Mouse (Mus musculus): ENCODE results near the gene Tiam1. TPM values are rescaled to one million over a fixed set of nuclear protein-coding genes. Genes with fewer than 3 reads are reported as not detected.

The Tiam1 gene
- polyA plus RNA-seq, 1 experiment from 2014 or later = 24.1 TPM

- no peak overlapping the region for H3K4me3 ChIP-seq (replicated peaks; ENCODE audit: low read length)
- no peak overlapping the region for H3K9ac ChIP-seq (ENCODE audit: low read length)
- no peak for ATAC-seq (ENCODE audit: insufficient read depth, low FRiP score)
- no peaks in the 10 kb centered on the region for H3K4me1 ChIP-seq (ENCODE audit: control insufficient read depth, insufficient read depth, low read length)
- H3K27ac ChIP-seq (ENCODE audit: low read length) = no peak overlapping the region
- peaks cover 10% of the 10 kb centered on the region for H3K9me3 ChIP-seq (replicated peaks; ENCODE audit: control insufficient read depth, low read length)
- WGBS = 7% methylated on average over 8 of the region's 8 CpGs
- H3K36me3 ChIP-seq (ENCODE audit: control insufficient read depth, insufficient read depth, low read length) = no peaks in the 10 kb centered on the region
- H3K27me3 ChIP-seq (ENCODE audit: control insufficient read depth, insufficient read depth, low read length) = no peaks in the 10 kb centered on the region
- H3K4me2 ChIP-seq (ENCODE audit: low read depth, low read length) = no peak overlapping the region
Observed at GRCm38 (mm10) chr16:89765470-89765869, 378.1 kb downstream of the Tiam1 start.

- H3K4me1 ChIP-seq (ENCODE audit: control insufficient read depth, insufficient read depth, low read length) = no peaks in the 10 kb centered on the region
- WGBS = 61% methylated on average over 2 of the region's 2 CpGs
- H3K36me3 ChIP-seq (ENCODE audit: control insufficient read depth, insufficient read depth, low read length) = no peaks in the 10 kb centered on the region
- no peaks in the 10 kb centered on the region for H3K27me3 ChIP-seq (ENCODE audit: control insufficient read depth, insufficient read depth, low read length)
- H3K4me2 ChIP-seq (ENCODE audit: low read depth, low read length) = no peak overlapping the region
- H3K9me3 ChIP-seq (replicated peaks; ENCODE audit: control insufficient read depth, low read length) = no peaks in the 10 kb centered on the region
- ATAC-seq (ENCODE audit: insufficient read depth, low FRiP score) = no peak
- H3K27ac ChIP-seq (ENCODE audit: low read length) = no peak overlapping the region
- no peak overlapping the region for H3K4me3 ChIP-seq (replicated peaks; ENCODE audit: low read length)
- no peak overlapping the region for H3K9ac ChIP-seq (ENCODE audit: low read length)
Observed at GRCm38 (mm10) chr16:89763812-89764211, 379.8 kb downstream of the Tiam1 start.

GRCm38 (mm10) chr16:89762523-89762922, 381.0 kb downstream of the Tiam1 start:
- WGBS = 78% methylated on average over 10 of the region's 10 CpGs
- no peaks in the 10 kb centered on the region for H3K4me1 ChIP-seq (ENCODE audit: control insufficient read depth, insufficient read depth, low read length)
- H3K9ac ChIP-seq (ENCODE audit: low read length) = no peak overlapping the region
- no peak for ATAC-seq (ENCODE audit: insufficient read depth, low FRiP score)
- H3K4me2 ChIP-seq (ENCODE audit: low read depth, low read length) = no peak overlapping the region
- H3K27me3 ChIP-seq (ENCODE audit: control insufficient read depth, insufficient read depth, low read length) = no peaks in the 10 kb centered on the region
- no peaks in the 10 kb centered on the region for H3K9me3 ChIP-seq (replicated peaks; ENCODE audit: control insufficient read depth, low read length)
- H3K36me3 ChIP-seq (ENCODE audit: control insufficient read depth, insufficient read depth, low read length) = no peaks in the 10 kb centered on the region
- no peak overlapping the region for H3K27ac ChIP-seq (ENCODE audit: low read length)
- H3K4me3 ChIP-seq (replicated peaks; ENCODE audit: low read length) = no peak overlapping the region

- H3K27me3 ChIP-seq (ENCODE audit: control insufficient read depth, insufficient read depth, low read length) = no peaks in the 10 kb centered on the region
- H3K9me3 ChIP-seq (replicated peaks; ENCODE audit: control insufficient read depth, low read length) = no peaks in the 10 kb centered on the region
- H3K4me2 ChIP-seq (ENCODE audit: low read depth, low read length) = no peak overlapping the region
- no peaks in the 10 kb centered on the region for H3K4me1 ChIP-seq (ENCODE audit: control insufficient read depth, insufficient read depth, low read length)
- 47% methylated on average over 8 of the region's 8 CpGs for WGBS
- no peak for ATAC-seq (ENCODE audit: insufficient read depth, low FRiP score)
- no peak overlapping the region for H3K9ac ChIP-seq (ENCODE audit: low read length)
- H3K4me3 ChIP-seq (replicated peaks; ENCODE audit: low read length) = no peak overlapping the region
- no peaks in the 10 kb centered on the region for H3K36me3 ChIP-seq (ENCODE audit: control insufficient read depth, insufficient read depth, low read length)
- no peak overlapping the region for H3K27ac ChIP-seq (ENCODE audit: low read length)
Observed at GRCm38 (mm10) chr16:89762096-89762495, 381.5 kb downstream of the Tiam1 start.

DNA sequence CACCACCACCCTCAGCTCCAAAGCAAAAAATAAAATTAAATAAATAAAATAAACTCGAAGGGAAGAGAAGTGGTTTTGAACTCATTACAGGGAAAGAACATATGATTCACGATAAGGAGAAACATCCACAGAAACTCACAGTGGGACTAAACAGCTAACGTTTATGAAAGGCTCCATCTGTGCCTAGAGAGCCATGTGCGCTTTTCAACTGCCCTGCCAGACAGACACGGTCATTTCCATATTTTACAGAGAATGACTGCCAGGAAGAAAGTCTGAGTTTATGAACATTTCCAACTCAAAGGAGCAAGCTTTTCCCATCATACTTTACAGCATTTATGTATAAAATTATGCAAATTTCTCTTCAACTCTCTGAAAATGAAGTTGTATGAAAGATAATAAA, 386.2 kb downstream of the Tiam1 start:
- H3K9ac ChIP-seq (ENCODE audit: low read length) = no peak overlapping the region
- 48% methylated on average over 5 of the region's 5 CpGs for WGBS

DNA sequence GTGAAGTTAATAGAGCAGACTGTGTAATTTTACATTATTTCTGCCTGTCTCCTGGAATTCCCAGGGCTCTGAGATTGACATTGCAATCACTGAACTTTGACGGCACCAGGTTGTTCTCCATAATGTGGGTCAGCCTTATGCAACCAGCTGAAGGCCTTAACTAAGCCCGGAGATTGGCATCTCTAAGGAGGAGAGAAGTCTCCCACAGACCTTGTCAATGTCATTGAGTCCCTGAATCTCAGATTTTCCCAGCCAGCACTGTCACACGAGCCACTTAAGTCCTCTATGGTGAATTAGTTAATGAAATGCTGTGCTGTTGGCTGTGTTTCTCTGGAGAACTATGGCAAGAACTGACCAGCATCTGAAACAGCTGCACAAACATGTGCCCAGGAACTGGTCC, 388.9 kb downstream of the Tiam1 start:
- Histone ChIP-seq H3K9me3 (replicated peaks; ENCODE audit: control insufficient read depth, low read length) (no peaks in the 10 kb centered on the region), H3K27ac (ENCODE audit: low read length) (no peak overlapping the region), H3K4me2 (ENCODE audit: low read depth, low read length) (no peak overlapping the region), H3K27me3 (ENCODE audit: control insufficient read depth, insufficient read depth, low read length) (no peaks in the 10 kb centered on the region), H3K4me1 (ENCODE audit: control insufficient read depth, insufficient read depth, low read length) (no peaks in the 10 kb centered on the region), H3K9ac (ENCODE audit: low read length) (no peak overlapping the region), H3K4me3 (replicated peaks; ENCODE audit: low read length) (no peak overlapping the region), H3K36me3 (ENCODE audit: control insufficient read depth, insufficient read depth, low read length) (no peaks in the 10 kb centered on the region)
- ATAC-seq (ENCODE audit: insufficient read depth, low FRiP score) = no peak
- 83% methylated on average over 3 of the region's 3 CpGs for WGBS

More for the DNA sequence above, 386.2 kb downstream of the Tiam1 start:
- ATAC-seq (ENCODE audit: insufficient read depth, low FRiP score) = no peak
- no peak overlapping the region for H3K27ac ChIP-seq (ENCODE audit: low read length)
- H3K27me3 ChIP-seq (ENCODE audit: control insufficient read depth, insufficient read depth, low read length) = no peaks in the 10 kb centered on the region
- H3K4me2 ChIP-seq (ENCODE audit: low read depth, low read length) = no peak overlapping the region
- H3K36me3 ChIP-seq (ENCODE audit: control insufficient read depth, insufficient read depth, low read length) = no peaks in the 10 kb centered on the region
- H3K9me3 ChIP-seq (replicated peaks; ENCODE audit: control insufficient read depth, low read length) = no peaks in the 10 kb centered on the region
- no peaks in the 10 kb centered on the region for H3K4me1 ChIP-seq (ENCODE audit: control insufficient read depth, insufficient read depth, low read length)
- H3K4me3 ChIP-seq (replicated peaks; ENCODE audit: low read length) = no peak overlapping the region

GRCm38 (mm10) chr16:89747864-89748263, 395.7 kb downstream of the Tiam1 start:
- H3K9me3 ChIP-seq (replicated peaks; ENCODE audit: control insufficient read depth, low read length) = no peaks in the 10 kb centered on the region
- no peaks in the 10 kb centered on the region for H3K36me3 ChIP-seq (ENCODE audit: control insufficient read depth, insufficient read depth, low read length)
- no peak overlapping the region for H3K4me3 ChIP-seq (replicated peaks; ENCODE audit: low read length)
- no peak overlapping the region for H3K9ac ChIP-seq (ENCODE audit: low read length)
- no peaks in the 10 kb centered on the region for H3K4me1 ChIP-seq (ENCODE audit: control insufficient read depth, insufficient read depth, low read length)
- 39% methylated on average over 2 of the region's 2 CpGs for WGBS
- no peaks in the 10 kb centered on the region for H3K27me3 ChIP-seq (ENCODE audit: control insufficient read depth, insufficient read depth, low read length)
- H3K27ac ChIP-seq (ENCODE audit: low read length) = no peak overlapping the region
- H3K4me2 ChIP-seq (ENCODE audit: low read depth, low read length) = no peak overlapping the region
- ATAC-seq (ENCODE audit: insufficient read depth, low FRiP score) = no peak

GRCm38 (mm10) chr16:89739559-89739958, 404.0 kb downstream of the Tiam1 start:
- H3K4me3 ChIP-seq (replicated peaks; ENCODE audit: low read length) = no peak overlapping the region
- no peak for ATAC-seq (ENCODE audit: insufficient read depth, low FRiP score)

DNA sequence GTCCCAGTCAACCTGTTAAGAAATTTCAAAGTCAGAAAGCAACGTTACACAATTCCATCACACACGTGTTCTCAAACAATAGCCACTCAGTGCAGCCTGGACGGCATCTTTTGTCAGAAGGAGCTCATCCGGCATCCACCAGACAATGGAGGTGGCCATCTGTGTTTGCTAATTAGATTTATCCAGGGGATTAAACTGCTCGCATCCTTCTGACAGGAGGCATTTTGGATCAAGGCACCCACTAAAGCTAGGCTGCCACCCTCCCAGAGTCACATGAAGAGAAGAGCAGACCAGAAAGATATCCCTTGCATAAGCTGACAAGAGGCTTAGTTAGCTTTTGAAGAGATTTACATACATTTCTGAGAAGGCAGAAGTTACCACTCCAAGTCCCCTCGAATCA, 404.6 kb downstream of the Tiam1 start:
- H3K36me3 ChIP-seq (ENCODE audit: control insufficient read depth, insufficient read depth, low read length) = no peaks in the 10 kb centered on the region
- 39% methylated on average over 6 of the region's 6 CpGs for WGBS
- H3K4me1 ChIP-seq (ENCODE audit: control insufficient read depth, insufficient read depth, low read length) = no peaks in the 10 kb centered on the region
- no peak for ATAC-seq (ENCODE audit: insufficient read depth, low FRiP score)
- no peaks in the 10 kb centered on the region for H3K9me3 ChIP-seq (replicated peaks; ENCODE audit: control insufficient read depth, low read length)
- H3K27me3 ChIP-seq (ENCODE audit: control insufficient read depth, insufficient read depth, low read length) = no peaks in the 10 kb centered on the region
- no peak overlapping the region for H3K4me3 ChIP-seq (replicated peaks; ENCODE audit: low read length)
- no peak overlapping the region for H3K4me2 ChIP-seq (ENCODE audit: low read depth, low read length)
- no peak overlapping the region for H3K9ac ChIP-seq (ENCODE audit: low read length)
- H3K27ac ChIP-seq (ENCODE audit: low read length) = no peak overlapping the region

More at GRCm38 (mm10) chr16:89739559-89739958, 404.0 kb downstream of the Tiam1 start:
- H3K4me2 ChIP-seq (ENCODE audit: low read depth, low read length) = no peak overlapping the region
- no peaks in the 10 kb centered on the region for H3K27me3 ChIP-seq (ENCODE audit: control insufficient read depth, insufficient read depth, low read length)
- WGBS = 49% methylated on average over 2 of the region's 2 CpGs
- H3K4me1 ChIP-seq (ENCODE audit: control insufficient read depth, insufficient read depth, low read length) = no peaks in the 10 kb centered on the region
- no peaks in the 10 kb centered on the region for H3K9me3 ChIP-seq (replicated peaks; ENCODE audit: control insufficient read depth, low read length)
- H3K9ac ChIP-seq (ENCODE audit: low read length) = no peak overlapping the region
- H3K27ac ChIP-seq (ENCODE audit: low read length) = no peak overlapping the region
- H3K36me3 ChIP-seq (ENCODE audit: control insufficient read depth, insufficient read depth, low read length) = no peaks in the 10 kb centered on the region

Data from stomach, embryonic 16.5 days (tissue).